Mouse (Mus musculus): Measurements from ENCODE around the gene Gfra4. TPM values are rescaled to one million over a fixed set of nuclear protein-coding genes. Genes with fewer than 3 reads are reported as not detected.

The Gfra4 gene
- total RNA-seq (2018; cell fraction: chromatin; rRNA removed), result 1 to 10 TPM in 6 of 26 experiments, under 1 TPM in 6, not detected in 14; 0.49 to 4.6 (median 1.0) TPM
- total RNA-seq (2018; cell fraction: cytosol; rRNA removed), result 1 to 10 TPM in 13 of 26 experiments, under 1 TPM in 13; 0.12 to 3.4 (median 1.1) TPM
- total RNA-seq (2018; cell fraction: nucleus; rRNA removed), result 1 to 10 TPM in 7 of 26 experiments, under 1 TPM in 11, not detected in 8; 0.34 to 9.5 (median 0.81) TPM
- 1.2 to 7.8 TPM (median 2.4 TPM) in 3 replicates for polyA plus RNA-seq (2018)

GRCm38 (mm10) chr2:131042988-131043387, at the start of gene Gfra4:
TSS of gene Gfra4 (minus strand) at chr2:131043088.
- Histone ChIP-seq H3K4me3 (ENCODE audit: inconsistent target) (no peak within 1 kb of the TSS), H3K79me2 (ENCODE audit: inconsistent target) (no peaks in the 10 kb centered on the region), H3K27ac (no peak within 1 kb of the TSS), H3K36me3 (ENCODE audit: inconsistent target) (no peaks in the 10 kb centered on the region)
- WGBS (ENCODE audit: missing documents), result 87% methylated on average over 2 of the region's 2 CpGs

- Histone ChIP-seq H3K4me3 (ENCODE audit: inconsistent target) (no peak overlapping the region), H3K36me3 (ENCODE audit: inconsistent target) (no peaks in the 10 kb centered on the region), H3K79me2 (ENCODE audit: inconsistent target) (peaks cover 6% of the 10 kb centered on the region), H3K27ac (peak overlapping the region; percentile 100)
- WGBS (ENCODE audit: missing documents), result 37% methylated on average over 3 of the region's 3 CpGs
Measured at GRCm38 (mm10) chr2:131090852-131091251, 48.0 kb upstream of the Gfra4 start.

- H3K36me3 ChIP-seq (ENCODE audit: inconsistent target), result 0 out of 2 replicates have a peak, but pooled peaks cover 4% of the 10 kb centered on the region
- peak overlapping the region; percentile 100 for H3K27ac ChIP-seq
- WGBS (ENCODE audit: missing documents), result 20% methylated on average over 1 of the region's 1 CpGs
- no peak overlapping the region for H3K4me3 ChIP-seq (ENCODE audit: inconsistent target)
- peaks cover 18% of the 10 kb centered on the region for H3K79me2 ChIP-seq (ENCODE audit: inconsistent target)
Measured at GRCm38 (mm10) chr2:131089634-131090033, 46.7 kb upstream of the Gfra4 start.

- 92% methylated on average over 3 of the region's 4 CpGs for WGBS (ENCODE audit: missing documents)
- Histone ChIP-seq H3K27ac (peak overlapping the region; percentile 100), H3K36me3 (ENCODE audit: inconsistent target) (peaks cover 13% of the 10 kb centered on the region; the same call in 1 of the 2 replicates), H3K4me3 (ENCODE audit: inconsistent target) (no peak overlapping the region), H3K79me2 (ENCODE audit: inconsistent target) (peaks cover 28% of the 10 kb centered on the region)
Measured at GRCm38 (mm10) chr2:131088581-131088980, 45.7 kb upstream of the Gfra4 start.

- H3K27ac ChIP-seq, result peak within 1 kb of the TSS; percentile 100
- peaks cover 30% of the 10 kb centered on the region; the same call in 1 of the 2 replicates for H3K36me3 ChIP-seq (ENCODE audit: inconsistent target)
- H3K79me2 ChIP-seq (ENCODE audit: inconsistent target), result peaks cover 41% of the 10 kb centered on the region
- H3K4me3 ChIP-seq (ENCODE audit: inconsistent target), result peak within 1 kb of the TSS; percentile 33
- 46% methylated on average over 11 of the region's 11 CpGs for WGBS (ENCODE audit: missing documents)
Measured at GRCm38 (mm10) chr2:131086667-131087390, 43.9 kb upstream of the Gfra4 start, which contains the start of gene Siglec1. TSS of gene Siglec1 (minus strand) at chr2:131086765.

DNA sequence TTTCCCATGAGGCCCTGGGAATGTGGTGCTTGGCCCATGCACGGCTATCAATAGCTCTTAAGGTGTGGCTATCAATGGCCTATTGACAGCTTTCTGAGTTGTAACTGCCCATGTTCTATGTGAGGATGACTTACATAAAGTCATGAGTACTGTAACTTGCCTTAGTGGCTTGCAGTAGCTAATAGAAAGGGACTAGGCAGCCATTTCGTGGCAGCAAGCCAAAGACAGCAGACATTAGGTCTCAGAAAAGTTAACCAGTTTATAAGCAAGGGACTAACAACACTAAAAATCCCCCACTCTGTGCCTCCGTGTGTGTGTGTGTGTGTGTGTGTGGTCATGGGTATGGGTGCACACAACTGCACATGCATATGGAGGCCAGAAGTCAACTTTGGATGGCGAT, 41.3 kb upstream of the Gfra4 start:
- H3K4me3 ChIP-seq (ENCODE audit: inconsistent target), result no peak overlapping the region
- H3K27ac ChIP-seq, result no peak overlapping the region
- peaks cover 53% of the 10 kb centered on the region for H3K36me3 ChIP-seq (ENCODE audit: inconsistent target)
- peaks cover 49% of the 10 kb centered on the region for H3K79me2 ChIP-seq (ENCODE audit: inconsistent target)
- 89% methylated on average over 4 of the region's 4 CpGs for WGBS (ENCODE audit: missing documents)

- Histone ChIP-seq H3K79me2 (ENCODE audit: inconsistent target) (peaks cover 40% of the 10 kb centered on the region), H3K36me3 (ENCODE audit: inconsistent target) (peaks cover 89% of the 10 kb centered on the region), H3K4me3 (ENCODE audit: inconsistent target) (no peak overlapping the region), H3K27ac (no peak overlapping the region)
- WGBS (ENCODE audit: missing documents), result 62% methylated on average over 4 of the region's 5 CpGs
Measured at GRCm38 (mm10) chr2:131080507-131080906, 37.6 kb upstream of the Gfra4 start.

DNA sequence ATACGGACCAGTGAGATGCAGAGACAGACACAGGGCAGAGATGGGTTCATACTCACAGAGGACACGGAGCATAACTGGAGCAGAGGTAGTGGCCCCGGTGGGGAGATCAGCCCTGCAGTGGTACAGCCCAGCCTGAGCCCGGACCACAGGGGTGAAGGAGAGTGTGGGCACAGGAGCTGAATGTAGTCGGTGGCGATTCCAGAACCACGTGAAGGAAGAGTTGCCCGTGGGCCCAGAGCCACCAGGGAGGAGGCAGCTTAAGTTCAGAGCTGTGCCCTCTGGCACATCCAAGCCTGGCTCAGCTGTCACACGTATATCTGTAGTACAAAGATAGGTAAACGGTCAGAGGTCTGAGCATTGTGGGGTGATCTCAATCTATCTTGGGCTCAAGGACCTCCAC, 29.6 kb upstream of the Gfra4 start:
- 85% methylated on average over 10 of the region's 10 CpGs for WGBS (ENCODE audit: missing documents)
- Histone ChIP-seq H3K79me2 (ENCODE audit: inconsistent target) (no peaks in the 10 kb centered on the region), H3K27ac (no peak overlapping the region), H3K36me3 (ENCODE audit: inconsistent target) (peaks cover 78% of the 10 kb centered on the region), H3K4me3 (ENCODE audit: inconsistent target) (no peak overlapping the region)

DNA sequence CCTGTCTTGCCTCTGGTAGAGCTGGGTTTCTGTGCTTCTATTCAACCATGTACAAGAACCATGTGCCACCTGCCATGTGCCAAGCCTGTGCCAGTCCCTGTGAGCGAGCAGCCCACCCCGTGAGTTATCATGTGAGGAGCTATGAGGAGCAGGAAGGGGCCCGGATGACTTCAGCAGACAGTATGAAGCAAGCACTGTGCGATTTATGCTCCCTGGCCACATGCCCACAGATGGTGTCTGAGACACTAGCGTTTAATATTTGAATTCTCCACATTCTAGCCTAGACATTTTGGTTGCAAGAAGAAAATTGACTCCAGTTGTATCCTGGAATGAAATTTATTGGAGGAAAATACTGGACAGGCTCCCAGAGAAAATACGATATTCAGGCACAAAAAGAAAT, 24.6 kb upstream of the Gfra4 start:
- Histone ChIP-seq H3K36me3 (ENCODE audit: inconsistent target) (peaks cover 29% of the 10 kb centered on the region), H3K4me3 (ENCODE audit: inconsistent target) (no peak overlapping the region), H3K27ac (peak overlapping the region; percentile 7; the same call in 1 of the 2 replicates), H3K79me2 (ENCODE audit: inconsistent target) (no peaks in the 10 kb centered on the region)
- 57% methylated on average over 6 of the region's 6 CpGs for WGBS (ENCODE audit: missing documents)

DNA sequence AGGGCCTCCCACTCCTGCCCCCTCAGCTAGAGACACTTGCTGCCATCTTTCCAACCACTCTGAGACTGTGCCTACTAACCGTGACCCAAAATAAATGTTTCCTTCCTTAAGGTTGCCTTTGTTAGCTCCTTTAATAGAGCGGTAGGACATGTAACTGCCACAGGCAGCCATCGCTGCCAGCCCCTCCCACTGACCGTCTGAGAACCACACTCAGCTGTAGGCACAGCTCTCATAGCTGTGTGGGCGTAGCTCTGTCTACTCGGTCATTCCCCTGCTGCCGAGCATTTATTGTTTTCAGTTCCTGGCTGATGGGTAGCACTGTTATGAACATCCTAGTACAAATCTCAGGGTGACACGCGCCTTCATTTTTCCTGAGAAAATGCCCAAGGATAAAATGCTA, 23.5 kb upstream of the Gfra4 start:
- no peak overlapping the region for H3K4me3 ChIP-seq (ENCODE audit: inconsistent target)
- no peak overlapping the region for H3K27ac ChIP-seq
- H3K79me2 ChIP-seq (ENCODE audit: inconsistent target), result no peaks in the 10 kb centered on the region
- 75% methylated on average over 9 of the region's 9 CpGs for WGBS (ENCODE audit: missing documents)
- peaks cover 19% of the 10 kb centered on the region for H3K36me3 ChIP-seq (ENCODE audit: inconsistent target)

DNA sequence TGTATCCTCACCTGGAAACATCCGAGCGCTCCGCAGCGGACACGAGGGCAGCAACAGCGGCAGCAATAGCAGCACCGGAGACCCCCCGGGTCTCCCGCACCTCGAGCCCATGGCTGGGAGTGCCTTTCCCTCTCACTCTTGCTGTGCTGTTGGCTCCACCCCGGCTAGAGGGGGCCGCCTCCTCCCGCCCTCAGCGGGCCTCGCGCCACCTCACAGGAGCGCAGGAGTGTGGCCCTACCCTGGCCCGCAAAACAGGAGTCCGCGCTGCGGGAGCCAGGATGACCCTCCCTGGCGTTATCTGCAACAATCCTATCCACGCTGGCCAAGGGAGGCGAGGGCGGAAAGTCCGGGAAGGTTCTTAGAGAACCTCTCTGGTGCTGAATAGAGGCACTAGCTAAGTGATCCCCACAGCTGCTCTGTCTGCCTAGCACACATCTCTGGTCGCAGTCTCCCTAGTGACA, 20.5 kb upstream of the Gfra4 start, which contains the start of gene Adam33:
Gene Adam33 (minus strand): TSS at position 411 of the 461 bp plus-strand sequence.
- no peak within 1 kb of the TSS for H3K27ac ChIP-seq
- H3K36me3 ChIP-seq (ENCODE audit: inconsistent target), result no peaks in the 10 kb centered on the region
- H3K4me3 ChIP-seq (ENCODE audit: inconsistent target), result peak within 1 kb of the TSS; percentile 8; the same call in 1 of the 2 replicates
- 16% methylated on average over 27 of the region's 27 CpGs for WGBS (ENCODE audit: missing documents)
- no peaks in the 10 kb centered on the region for H3K79me2 ChIP-seq (ENCODE audit: inconsistent target)

DNA sequence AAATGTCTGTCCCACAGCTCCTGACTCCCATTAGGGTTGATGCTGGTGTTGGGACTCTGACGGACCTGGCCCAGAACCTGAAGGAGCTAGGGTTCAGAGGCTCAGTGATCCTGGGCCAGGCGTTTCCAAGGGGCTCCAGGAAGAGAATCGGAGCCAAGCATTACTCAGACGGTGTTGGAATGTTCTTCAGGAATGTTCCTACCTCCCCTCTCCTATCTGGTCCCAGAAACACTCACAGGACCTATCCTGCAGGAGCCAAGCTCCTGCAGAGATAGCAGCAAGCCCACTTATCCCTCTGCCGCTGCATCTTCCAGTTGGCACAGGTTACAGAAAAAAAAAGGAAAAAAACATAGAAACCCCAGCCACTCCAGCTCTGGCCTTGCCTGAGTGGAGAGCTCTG, 18.7 kb upstream of the Gfra4 start:
- no peak overlapping the region for H3K4me3 ChIP-seq (ENCODE audit: inconsistent target)
- no peak overlapping the region for H3K27ac ChIP-seq
- 87% methylated on average over 5 of the region's 5 CpGs for WGBS (ENCODE audit: missing documents)
- no peaks in the 10 kb centered on the region for H3K36me3 ChIP-seq (ENCODE audit: inconsistent target)
- H3K79me2 ChIP-seq (ENCODE audit: inconsistent target), result no peaks in the 10 kb centered on the region

GRCm38 (mm10) chr2:131060784-131061183, 17.9 kb upstream of the Gfra4 start:
- WGBS (ENCODE audit: missing documents), result 94% methylated on average over 6 of the region's 6 CpGs
- no peak overlapping the region for H3K27ac ChIP-seq
- H3K36me3 ChIP-seq (ENCODE audit: inconsistent target), result no peaks in the 10 kb centered on the region
- H3K4me3 ChIP-seq (ENCODE audit: inconsistent target), result no peak overlapping the region
- H3K79me2 ChIP-seq (ENCODE audit: inconsistent target), result no peaks in the 10 kb centered on the region

DNA sequence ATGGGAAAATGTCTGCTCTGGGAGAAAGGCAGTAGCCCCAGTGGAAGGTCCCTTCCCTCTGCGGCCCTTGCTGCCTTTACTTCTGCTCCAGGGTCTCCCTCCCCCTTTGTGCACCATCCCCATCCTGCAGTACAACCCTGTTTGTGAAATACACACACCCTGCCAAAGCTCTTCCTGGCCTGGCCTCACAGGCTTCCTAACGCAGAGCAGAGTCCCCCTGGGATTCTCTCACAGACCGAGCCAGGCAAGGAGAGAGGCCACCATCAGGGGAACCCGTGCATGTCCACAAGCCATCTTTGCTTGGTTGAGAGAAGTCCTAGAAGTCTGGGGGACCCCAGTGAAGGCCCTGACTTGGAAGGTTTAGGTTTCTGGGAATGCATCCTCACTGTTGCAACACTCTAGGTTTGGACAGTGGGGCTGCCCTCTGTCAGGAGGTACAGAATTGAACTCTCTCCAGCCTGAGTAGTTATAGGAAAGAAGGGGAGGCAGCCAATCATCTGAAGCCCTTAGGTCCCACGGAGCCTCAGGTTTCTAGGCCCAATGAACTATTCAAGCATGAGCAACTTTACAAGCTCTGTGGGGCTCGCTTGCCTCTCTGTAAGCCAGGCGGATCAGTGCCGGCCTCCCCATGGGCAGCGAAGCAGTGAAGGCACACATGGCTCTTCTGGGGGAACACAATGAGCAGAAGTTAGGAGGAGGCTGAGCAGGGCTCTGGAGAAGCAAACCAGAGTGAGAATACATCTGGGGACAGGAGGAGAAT, 17.1 kb upstream of the Gfra4 start:
- H3K79me2 ChIP-seq (ENCODE audit: inconsistent target), result no peaks in the 10 kb centered on the region
- 95% methylated on average over 9 of the region's 9 CpGs for WGBS (ENCODE audit: missing documents)
- H3K4me3 ChIP-seq (ENCODE audit: inconsistent target), result no peak overlapping the region
- no peak overlapping the region for H3K27ac ChIP-seq
- no peaks in the 10 kb centered on the region for H3K36me3 ChIP-seq (ENCODE audit: inconsistent target)
